Mouse (Mus musculus): ENCODE measurements around the gene Ciz1. TPM values are rescaled to one million over a fixed set of nuclear protein-coding genes. Genes with fewer than 3 reads are reported as not detected.

Ciz1 gene
- polyA plus RNA-seq, 1 experiment from 2014 or later: 51.9 TPM

DNA sequence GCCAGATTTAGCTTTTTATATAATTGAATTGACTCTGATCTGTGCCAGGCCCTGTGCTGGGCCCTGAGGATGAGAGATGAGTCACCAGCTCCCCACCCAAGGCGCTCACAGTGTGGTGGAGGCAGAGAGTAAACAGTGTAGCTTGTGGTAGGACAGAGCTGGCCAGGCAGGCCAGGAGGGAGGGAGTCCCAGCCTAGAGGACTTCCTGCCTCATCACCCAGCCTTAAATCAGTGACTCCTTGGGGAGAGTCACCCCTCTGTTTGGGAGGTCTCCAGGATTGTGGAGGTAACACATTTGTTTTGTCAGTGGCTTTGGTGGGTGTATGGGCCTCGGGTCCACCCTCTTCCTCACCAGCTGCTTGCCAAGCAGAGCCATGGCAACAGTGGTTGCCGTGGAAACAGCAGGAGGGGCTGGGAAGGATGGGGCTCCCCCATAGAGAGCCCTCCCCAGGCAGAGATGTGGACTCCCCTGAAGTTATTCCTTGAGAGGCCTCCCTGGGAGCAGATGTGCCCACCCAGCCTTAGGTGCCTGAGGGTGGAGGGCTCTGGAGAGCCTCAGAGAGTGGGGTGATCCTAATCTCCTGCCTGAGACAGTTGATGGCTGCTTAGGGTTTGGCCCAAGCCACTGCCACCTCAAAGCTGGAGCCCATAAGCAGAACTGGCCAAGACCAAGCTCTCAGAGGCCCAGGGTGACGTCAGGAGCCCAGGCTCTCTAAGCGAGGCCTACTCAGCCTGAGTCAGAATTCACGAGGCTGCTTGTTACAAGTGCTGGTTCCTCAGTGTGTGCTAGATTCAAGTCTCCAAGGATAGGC lies 9.4 kb upstream of the Ciz1 start:
- H3K4me1 ChIP-seq (ENCODE audit: insufficient read depth): no peaks in the 10 kb centered on the region
- no peak overlapping the region for H3K4me2 ChIP-seq
- no peak for TF ChIP-seq CTCF (IDR thresholded peaks at IDR 0.05; ENCODE audit: low read depth)
- H3K9ac ChIP-seq: no peak overlapping the region; the same call in 1 of the 2 replicates
- DNase-seq: no peak
- no peaks in the 10 kb centered on the region for H3K27me3 ChIP-seq (ENCODE audit: insufficient read depth, low read length)
- H3K36me3 ChIP-seq (ENCODE audit: insufficient read depth): 0 out of 2 replicates have a peak, but pooled peaks cover 3% of the 10 kb centered on the region
- 66% methylated on average over 6 of the region's 6 CpGs for WGBS
- H3K4me3 ChIP-seq (ENCODE audit: low read depth, low read length): no peak overlapping the region
- H3K27ac ChIP-seq (ENCODE audit: low read depth): no peak overlapping the region
- no peak for ATAC-seq (ENCODE audit: insufficient read depth)
- H3K9me3 ChIP-seq (ENCODE audit: low read depth, low read length): no peaks in the 10 kb centered on the region

DNA sequence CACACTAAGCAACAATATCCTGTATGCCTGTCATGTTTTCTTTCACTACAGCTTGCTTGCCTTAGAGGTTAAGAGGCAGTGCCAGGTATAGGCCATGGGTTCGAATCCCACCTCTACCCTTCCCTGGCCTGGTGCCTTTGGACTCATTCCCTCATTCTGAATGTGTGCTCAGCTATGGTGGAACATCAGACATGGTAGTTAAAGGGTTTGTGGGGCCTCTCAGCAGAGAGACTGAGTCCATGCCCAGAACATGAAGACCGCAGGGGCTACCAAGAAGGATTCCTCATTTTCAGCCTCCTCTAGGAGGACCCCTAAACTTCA lies 8.8 kb upstream of the Ciz1 start:
- no peaks in the 10 kb centered on the region for H3K9me3 ChIP-seq (ENCODE audit: low read depth, low read length)

GRCm38 (mm10) chr2:32344056-32344455 lies 8.1 kb upstream of the Ciz1 start:
- H3K9me3 ChIP-seq (ENCODE audit: low read depth, low read length): no peaks in the 10 kb centered on the region
- no peaks in the 10 kb centered on the region for H3K27me3 ChIP-seq (ENCODE audit: insufficient read depth, low read length)
- 0 out of 2 replicates have a peak, but pooled peaks cover under 1% of the 10 kb centered on the region for H3K36me3 ChIP-seq (ENCODE audit: insufficient read depth)
- ATAC-seq (ENCODE audit: insufficient read depth) (no peak), DNase-seq (no peak)
- no peak overlapping the region for H3K4me2 ChIP-seq
- no peak overlapping the region for H3K4me3 ChIP-seq (ENCODE audit: low read depth, low read length)
- no peak for TF ChIP-seq CTCF (IDR thresholded peaks at IDR 0.05; ENCODE audit: low read depth)
- H3K9ac ChIP-seq: no peak overlapping the region
- H3K4me1 ChIP-seq (ENCODE audit: insufficient read depth): no peaks in the 10 kb centered on the region
- 73% methylated on average over 10 of the region's 10 CpGs for WGBS
- no peak overlapping the region for H3K27ac ChIP-seq (ENCODE audit: low read depth)

More for the DNA sequence above, 8.8 kb upstream of the Ciz1 start:
- no peak for ATAC-seq (ENCODE audit: insufficient read depth)
- Histone ChIP-seq H3K27me3 (ENCODE audit: insufficient read depth, low read length) (no peaks in the 10 kb centered on the region), H3K4me2 (no peak overlapping the region), H3K27ac (ENCODE audit: low read depth) (no peak overlapping the region), H3K4me3 (ENCODE audit: low read depth, low read length) (no peak overlapping the region), H3K9ac (no peak overlapping the region), H3K4me1 (ENCODE audit: insufficient read depth) (no peaks in the 10 kb centered on the region), H3K36me3 (ENCODE audit: insufficient read depth) (0 out of 2 replicates have a peak, but pooled peaks cover 3% of the 10 kb centered on the region)
- no peak for DNase-seq
- WGBS: 92% methylated on average over 2 of the region's 2 CpGs
- TF ChIP-seq CTCF (IDR thresholded peaks at IDR 0.05; ENCODE audit: low read depth): no peak

GRCm38 (mm10) chr2:32344598-32345321 lies 7.4 kb upstream of the Ciz1 start:
- no peak for TF ChIP-seq CTCF (IDR thresholded peaks at IDR 0.05; ENCODE audit: low read depth)
- H3K9ac ChIP-seq: no peak overlapping the region
- H3K36me3 ChIP-seq (ENCODE audit: insufficient read depth): no peaks in the 10 kb centered on the region
- H3K4me2 ChIP-seq: no peak overlapping the region
- WGBS: 73% methylated on average over 14 of the region's 14 CpGs
- H3K9me3 ChIP-seq (ENCODE audit: low read depth, low read length): no peaks in the 10 kb centered on the region
- no peak overlapping the region for H3K4me3 ChIP-seq (ENCODE audit: low read depth, low read length)
- DNase-seq (no peak), ATAC-seq (ENCODE audit: insufficient read depth) (no peak)
- H3K4me1 ChIP-seq (ENCODE audit: insufficient read depth): no peaks in the 10 kb centered on the region
- no peaks in the 10 kb centered on the region for H3K27me3 ChIP-seq (ENCODE audit: insufficient read depth, low read length)
- no peak overlapping the region for H3K27ac ChIP-seq (ENCODE audit: low read depth)

- H3K4me3 ChIP-seq (ENCODE audit: low read depth, low read length): no peak overlapping the region
- ATAC-seq (ENCODE audit: insufficient read depth): no peak
- H3K27ac ChIP-seq (ENCODE audit: low read depth): no peak overlapping the region
- no peak for TF ChIP-seq CTCF (IDR thresholded peaks at IDR 0.05; ENCODE audit: low read depth)
- no peak for DNase-seq
- H3K9ac ChIP-seq: no peak overlapping the region
- H3K36me3 ChIP-seq (ENCODE audit: insufficient read depth): no peaks in the 10 kb centered on the region
- no peaks in the 10 kb centered on the region for H3K9me3 ChIP-seq (ENCODE audit: low read depth, low read length)
- H3K4me2 ChIP-seq: no peak overlapping the region
- 59% methylated on average over 6 of the region's 6 CpGs for WGBS
- no peaks in the 10 kb centered on the region for H3K27me3 ChIP-seq (ENCODE audit: insufficient read depth, low read length)
- no peaks in the 10 kb centered on the region for H3K4me1 ChIP-seq (ENCODE audit: insufficient read depth)
Measured at GRCm38 (mm10) chr2:32347019-32347418, 5.1 kb upstream of the Ciz1 start.

DNA sequence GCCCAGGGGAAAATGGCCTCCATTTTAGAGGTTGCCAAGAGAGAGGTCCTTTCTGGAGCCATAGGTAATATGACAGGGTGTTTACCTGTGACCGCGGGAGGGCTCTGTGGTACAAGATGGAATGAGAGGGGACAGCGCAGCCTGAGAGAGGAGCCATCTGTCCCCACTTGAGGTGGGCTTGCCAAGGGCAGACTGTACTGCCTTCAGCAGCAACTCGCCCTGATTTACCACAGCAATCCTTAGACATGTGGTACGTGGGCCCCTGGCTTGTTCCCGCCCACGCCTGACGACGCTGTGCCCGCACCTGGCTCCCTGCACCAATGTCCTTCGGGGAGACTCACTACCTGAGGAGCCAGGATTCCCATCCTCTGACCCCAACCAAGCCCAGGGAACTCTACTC lies 3.8 kb upstream of the Ciz1 start:
- H3K27me3 ChIP-seq (ENCODE audit: insufficient read depth, low read length): no peaks in the 10 kb centered on the region
- 80% methylated on average over 11 of the region's 11 CpGs for WGBS

GRCm38 (mm10) chr2:32349625-32350255 lies 2.4 kb upstream of the Ciz1 start:
- no peak for DNase-seq
- Histone ChIP-seq H3K36me3 (ENCODE audit: insufficient read depth) (no peaks in the 10 kb centered on the region), H3K4me2 (no peak overlapping the region), H3K9me3 (ENCODE audit: low read depth, low read length) (no peaks in the 10 kb centered on the region), H3K27ac (ENCODE audit: low read depth) (no peak overlapping the region), H3K27me3 (ENCODE audit: insufficient read depth, low read length) (no peaks in the 10 kb centered on the region), H3K4me1 (ENCODE audit: insufficient read depth) (no peaks in the 10 kb centered on the region), H3K9ac (no peak overlapping the region), H3K4me3 (ENCODE audit: low read depth, low read length) (no peak overlapping the region)
- ATAC-seq (ENCODE audit: insufficient read depth): no peak
- 44% methylated on average over 8 of the region's 8 CpGs for WGBS
- no peak for TF ChIP-seq CTCF (IDR thresholded peaks at IDR 0.05; ENCODE audit: low read depth)

More for the DNA sequence above, 3.8 kb upstream of the Ciz1 start:
- Histone ChIP-seq H3K4me3 (ENCODE audit: low read depth, low read length) (no peak overlapping the region), H3K9ac (no peak overlapping the region), H3K4me1 (ENCODE audit: insufficient read depth) (no peaks in the 10 kb centered on the region), H3K9me3 (ENCODE audit: low read depth, low read length) (no peaks in the 10 kb centered on the region), H3K27ac (ENCODE audit: low read depth) (no peak overlapping the region), H3K36me3 (ENCODE audit: insufficient read depth) (no peaks in the 10 kb centered on the region), H3K4me2 (no peak overlapping the region)
- no peak for TF ChIP-seq CTCF (IDR thresholded peaks at IDR 0.05; ENCODE audit: low read depth)
- DNase-seq (no peak), ATAC-seq (ENCODE audit: insufficient read depth) (no peak)

All from lung, embryonic 14.5 days (tissue).